Mouse (Mus musculus) E14TG2a.4 (cell line): Measurements from ENCODE around the gene Il10.

Source experiments
- CTCF ChIP-seq: conservative IDR thresholded peaks from 2 replicates; pipeline ENCODE4 v1.5.1; 2014; ENCODE audit warnings: low read length
- NANOG ChIP-seq: IDR thresholded peaks from 2 replicates; pipeline ENCODE4 v1.6.1; 2014; ENCODE audit warnings: borderline replicate concordance, low read length, mixed read lengths
- POU5F1 ChIP-seq: IDR thresholded peaks from 2 replicates; pipeline ENCODE4 v1.6.1; 2014; ENCODE audit warnings: low read length, borderline replicate concordance

DNA sequence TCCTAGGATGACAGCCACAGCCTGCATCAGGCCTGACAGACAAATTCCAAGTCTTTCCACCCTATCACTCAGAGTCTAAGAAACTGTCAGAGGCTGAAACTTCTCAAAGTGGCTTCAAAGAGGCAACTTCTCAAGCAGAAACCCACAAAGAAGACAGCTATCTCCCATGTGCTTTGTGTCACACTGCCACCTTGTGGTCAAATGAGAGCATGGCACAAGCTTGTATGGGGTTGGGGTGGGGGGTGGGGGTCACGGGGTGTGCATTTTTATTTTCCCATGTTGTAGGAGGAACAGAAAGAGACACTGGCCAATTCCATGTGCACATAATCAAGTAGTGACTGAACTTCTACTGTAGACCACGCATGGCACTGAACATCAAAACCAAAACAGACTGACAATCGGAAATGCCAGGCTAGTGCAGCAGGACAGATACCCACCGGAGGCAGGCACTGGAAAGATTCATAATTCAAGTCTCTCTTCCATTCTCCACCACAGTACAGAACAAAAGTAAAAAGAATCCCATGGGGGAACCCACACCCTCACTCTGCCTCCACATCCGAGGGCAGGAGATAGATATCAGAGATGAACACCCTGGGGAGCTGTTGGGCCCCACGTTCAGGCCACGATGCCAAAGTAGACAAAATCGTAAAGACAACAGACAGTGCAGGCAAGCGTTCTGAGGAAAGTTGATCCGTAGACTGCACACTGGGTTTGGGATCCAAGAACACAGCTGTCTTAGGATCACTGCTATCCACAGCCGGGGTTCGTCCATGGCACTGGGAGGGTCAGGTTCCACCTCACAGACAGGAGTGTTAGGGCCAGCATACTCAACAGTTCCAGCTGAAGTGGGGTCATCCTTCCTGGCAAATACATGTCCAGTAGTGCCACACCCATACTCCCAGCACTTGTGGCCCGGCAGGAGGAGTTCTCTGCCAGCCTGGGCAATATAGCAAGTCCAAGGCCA lies 40.9 kb downstream of the Il10 start:
- TF ChIP-seq CTCF = peak; percentile 38
- no peak for TF ChIP-seq NANOG
- TF ChIP-seq POU5F1 = no peak
